Mouse (Mus musculus) ES-E14 (cell line): ENCODE data around the gene Gga1.

Experiments
- CHD2 ChIP-seq: IDR thresholded peaks from 2 replicates; pipeline ENCODE4 v1.6.1; 2014; ENCODE audit warnings: mild to moderate bottlenecking, low read depth, low read length, inconsistent platforms
- HCFC1 ChIP-seq: IDR thresholded peaks from 2 replicates; pipeline ENCODE4 v1.6.1; 2012; ENCODE audit warnings: low read length, inconsistent platforms, borderline replicate concordance; ENCODE audit not compliant: insufficient read depth
- MAFK ChIP-seq: IDR thresholded peaks from 2 replicates; pipeline ENCODE4 v1.6.1; 2014; ENCODE audit warnings: mild to moderate bottlenecking, low read depth, low read length, inconsistent platforms; ENCODE audit not compliant: insufficient read depth
- ZC3H11A ChIP-seq: IDR thresholded peaks from 2 replicates; pipeline ENCODE4 v1.6.1; 2012; ENCODE audit warnings: low read depth, mild to moderate bottlenecking, inconsistent platforms, low read length, borderline replicate concordance
- ZNF384 ChIP-seq: IDR thresholded peaks from 2 replicates; pipeline ENCODE4 v1.6.1; 2012; ENCODE audit warnings: low read depth, low read length, inconsistent platforms

- no peak for TF ChIP-seq HCFC1
- no peak for TF ChIP-seq ZC3H11A
- TF ChIP-seq MAFK, result no peak
- TF ChIP-seq ZNF384, result no peak
- no peak for TF ChIP-seq CHD2
Observed at GRCm38 (mm10) chr15:78892440-78892839, 15.4 kb downstream of the Gga1 start.
